Mouse (Mus musculus) megakaryocyte, embryonic 14.5 days (primary cell): ENCODE data around the gene Fam83c.

Source experiments
- FLI1 ChIP-seq: IDR thresholded peaks from 2 replicates; pipeline ENCODE4 v1.6.1; 2012; ENCODE audit warnings: low read length, inconsistent platforms, mixed read lengths
- GATA1 ChIP-seq: IDR thresholded peaks from 3 replicates; pipeline ENCODE4 v1.6.1; 2012; ENCODE audit warnings: mixed read lengths, low read length, inconsistent platforms, borderline replicate concordance

DNA sequence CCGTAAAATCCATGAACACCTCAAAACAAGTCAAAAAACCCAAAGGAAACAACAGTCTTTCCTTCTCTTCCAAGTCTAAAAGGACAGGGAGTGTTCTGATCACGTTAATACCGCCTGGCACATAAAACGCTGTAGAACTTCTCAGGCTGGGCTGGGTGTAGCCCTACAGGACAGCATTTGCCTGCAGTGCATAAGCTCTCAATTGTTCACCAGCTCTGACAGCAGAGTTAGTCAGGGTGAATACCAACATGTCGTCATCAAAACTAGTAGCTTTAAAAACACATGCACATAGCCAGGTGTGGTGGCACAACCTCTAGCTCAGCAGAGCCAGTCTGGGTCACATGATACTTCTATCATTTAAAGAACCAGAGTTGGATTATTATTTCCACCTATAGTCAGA, 13.9 kb downstream of the Fam83c start:
- no peak for TF ChIP-seq GATA1
- TF ChIP-seq FLI1, result no peak
